ENCODE assay signal across 10 mouse cellular contexts in the genomic region with DNA sequence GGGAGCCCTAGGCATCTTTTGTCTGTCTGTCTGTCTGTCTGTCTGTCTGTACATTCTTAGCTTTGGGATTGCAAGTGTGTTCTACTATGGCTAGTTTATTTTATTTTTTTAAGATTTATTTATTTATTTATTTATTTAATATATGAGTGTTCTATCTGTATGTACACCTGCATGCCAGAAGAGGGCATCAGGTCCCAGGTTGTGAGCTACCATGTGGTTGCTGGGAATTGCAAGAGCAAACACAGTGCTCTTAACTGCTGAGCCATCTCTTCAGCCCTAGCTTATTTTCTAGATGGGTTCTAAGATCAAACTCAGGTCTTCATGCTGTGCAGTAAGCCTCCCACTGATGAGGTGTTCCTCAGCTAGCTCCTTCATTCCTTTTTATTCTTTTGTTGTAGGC. TPM values are rescaled to one million over a fixed set of nuclear protein-coding genes. Genes with fewer than 3 reads are reported as not detected.
DNase-seq lines count a peak whose midpoint lies in the region; ATAC-seq and TF ChIP-seq lines count a peak whose summit lies in the region.
"Had no signal": no experiment of that assay in that cellular context is flagged by ENCODE, and none has a peak within 500 bp of the region (broad histone marks: within the 10 kb centered on the region; RNA-seq: fewer than 3 reads in every experiment).

No protein-coding gene starts in this region.

- no peaks in the 10 kb centered on the region for H3K27me3 ChIP-seq in embryonic facial prominence, embryonic 14.5 days (replicated peaks; ENCODE audit: control insufficient read depth, insufficient read depth, low read length)
- H3K27me3 ChIP-seq: heart, embryonic 13.5 days; liver, embryonic 13.5 days had no signal

- no peak overlapping the region for H3K4me2 ChIP-seq in embryonic facial prominence, embryonic 14.5 days (ENCODE audit: low read depth, low read length)
- H3K4me2 ChIP-seq: heart, embryonic 13.5 days; liver, embryonic 13.5 days had no signal

- DNase-seq in cerebellum, postnatal 14 days: peak; percentile 47 to 56
- no peak for DNase-seq in cerebellum, adult 11 months
- peak in 1 of 2 experiments; percentile 9 for DNase-seq in left cerebral cortex, adult 2 months (ENCODE audit: extremely low spot score in 1 of 2, low spot score in 2 of 2)
- no peak for DNase-seq in left cerebral cortex, adult 18-20 months (ENCODE audit: low spot score in 2 of 2)
- DNase-seq in CD4-positive helper T cell, adult 2 months (ENCODE audit: low read depth, low spot score): peak; percentile 50
- DNase-seq in embryonic facial prominence, embryonic 14.5 days (ENCODE audit: low spot score): peak; percentile 56
- no peak for DNase-seq in ovary, postnatal 10 days (ENCODE audit: low spot score)
- no peak for DNase-seq in spleen, postnatal 4 days (ENCODE audit: low spot score in 2 of 2)
- DNase-seq: liver, embryonic 13.5 days had no signal

- H3K4me3 ChIP-seq in left cerebral cortex, adult 2 months: no peak overlapping the region
- H3K4me3 ChIP-seq in embryonic facial prominence, embryonic 14.5 days (ENCODE audit: low read depth, low read length): no peak overlapping the region
- H3K4me3 ChIP-seq: heart, embryonic 13.5 days; liver, embryonic 13.5 days had no signal

- peaks cover 44% of the 10 kb centered on the region for H3K36me3 ChIP-seq in embryonic facial prominence, embryonic 14.5 days (ENCODE audit: control insufficient read depth, insufficient read depth, low read length)

- H3K9me3 ChIP-seq in embryonic facial prominence, embryonic 14.5 days (ENCODE audit: control insufficient read depth, low read length): no peaks in the 10 kb centered on the region
- H3K9me3 ChIP-seq: heart, embryonic 13.5 days; liver, embryonic 13.5 days had no signal

- H3K9ac ChIP-seq in embryonic facial prominence, embryonic 14.5 days (ENCODE audit: low read depth, low read length): no peak overlapping the region
- H3K9ac ChIP-seq: heart, embryonic 13.5 days; liver, embryonic 13.5 days had no signal

- intact Hi-C loops in left cerebral cortex, adult 2 months (cut with DNase I): no loop called here

- H3K4me1 ChIP-seq in embryonic facial prominence, embryonic 14.5 days (ENCODE audit: control insufficient read depth, insufficient read depth, low read length): no peaks in the 10 kb centered on the region

- TF ChIP-seq CTCF in left cerebral cortex, adult 2 months (IDR thresholded peaks at IDR 0.05): peak; percentile 22

- ATAC-seq in embryonic facial prominence, embryonic 14.5 days (ENCODE audit: low read depth): no peak

- H3K27ac ChIP-seq in left cerebral cortex, adult 2 months: no peak overlapping the region
- H3K27ac ChIP-seq in embryonic facial prominence, embryonic 14.5 days (replicated peaks; ENCODE audit: low read depth, low read length): no peak overlapping the region
- H3K27ac ChIP-seq: heart, embryonic 13.5 days; liver, embryonic 13.5 days had no signal

RNA-seq across cellular contexts. Expression of gene Iffo1, which starts 9.5 kb away (rescaled TPM):
- total RNA-seq in left cerebral cortex, adult 2 months (2021): 10 to 100 TPM; 64.6 to 67.1 TPM
- total RNA-seq in left cerebral cortex, adult 18-20 months (2021): 10 to 100 TPM; 54.6 to 55.8 TPM
- polyA plus RNA-seq in embryonic facial prominence, embryonic 14.5 days (2014; fragmentation: Nextera tagmentation; extraction: Ambion mirVana): 37.9 and 43.7 TPM in 2 replicates

RNA-seq across cellular contexts. Expression of gene Gapdh, which starts 11.7 kb away (rescaled TPM):
- total RNA-seq in left cerebral cortex, adult 2 months (2021): 1,000 to 10,000 TPM; 2,312 to 2,314 TPM
- 1,000 to 10,000 TPM; 2,618 to 2,651 TPM for total RNA-seq in left cerebral cortex, adult 18-20 months (2021)
- polyA plus RNA-seq in embryonic facial prominence, embryonic 14.5 days (2014; fragmentation: Nextera tagmentation; extraction: Ambion mirVana): 1,831 and 1,850 TPM in 2 replicates

RNA-seq across cellular contexts. Expression of gene Nop2, which starts 22.8 kb away (rescaled TPM):
- 10 to 100 TPM; 28.1 to 32.1 TPM for total RNA-seq in left cerebral cortex, adult 2 months (2021)
- 10 to 100 TPM; 30.2 to 30.5 TPM for total RNA-seq in left cerebral cortex, adult 18-20 months (2021)
- 56.4 and 60.4 TPM in 2 replicates for polyA plus RNA-seq in embryonic facial prominence, embryonic 14.5 days (2014; fragmentation: Nextera tagmentation; extraction: Ambion mirVana)

RNA-seq across cellular contexts. Expression of gene Ncapd2, which starts 37.0 kb away (rescaled TPM):
- total RNA-seq in left cerebral cortex, adult 2 months (2021): 10 to 100 TPM; 22.6 to 23.4 TPM
- total RNA-seq in left cerebral cortex, adult 18-20 months (2021): 10 to 100 TPM; 22.0 to 24.4 TPM
- polyA plus RNA-seq in embryonic facial prominence, embryonic 14.5 days (2014; fragmentation: Nextera tagmentation; extraction: Ambion mirVana): 76.7 and 90.8 TPM in 2 replicates

RNA-seq across cellular contexts. Expression of gene Mrpl51, which starts 37.1 kb away (rescaled TPM):
- 10 to 100 TPM; 69.1 to 74.5 TPM for total RNA-seq in left cerebral cortex, adult 2 months (2021)
- 10 to 100 TPM; 69.7 to 81.2 TPM for total RNA-seq in left cerebral cortex, adult 18-20 months (2021)
- 198 and 205 TPM in 2 replicates for polyA plus RNA-seq in embryonic facial prominence, embryonic 14.5 days (2014; fragmentation: Nextera tagmentation; extraction: Ambion mirVana)

Comparison
In these comparisons a context has a peak if more than half of its experiments do, and no peak if none do; other contexts are left out.
1. DNase-seq: peak in cerebellum, postnatal 14 days (2 of 2), CD4-positive helper T cell, adult 2 months (single experiment) and embryonic facial prominence, embryonic 14.5 days (single experiment); none in cerebellum, adult 11 months (single experiment), left cerebral cortex, adult 18-20 months (0 of 2), ovary, postnatal 10 days (single experiment) and spleen, postnatal 4 days (0 of 2).